Mouse (Mus musculus) retina, postnatal 1 day (tissue): ENCODE data around the gene Gm8914.
"Not testable (repeated sequence)": the region's sequence is repeated elsewhere in the genome, so short reads cannot be mapped to it uniquely, and the experiment has no call there.

ENCODE experiments used
- DNase-seq: peaks from one replicate; pipeline ENCODE4 v3.0.0-alpha.2; 2012

Gm8914 gene

DNA sequence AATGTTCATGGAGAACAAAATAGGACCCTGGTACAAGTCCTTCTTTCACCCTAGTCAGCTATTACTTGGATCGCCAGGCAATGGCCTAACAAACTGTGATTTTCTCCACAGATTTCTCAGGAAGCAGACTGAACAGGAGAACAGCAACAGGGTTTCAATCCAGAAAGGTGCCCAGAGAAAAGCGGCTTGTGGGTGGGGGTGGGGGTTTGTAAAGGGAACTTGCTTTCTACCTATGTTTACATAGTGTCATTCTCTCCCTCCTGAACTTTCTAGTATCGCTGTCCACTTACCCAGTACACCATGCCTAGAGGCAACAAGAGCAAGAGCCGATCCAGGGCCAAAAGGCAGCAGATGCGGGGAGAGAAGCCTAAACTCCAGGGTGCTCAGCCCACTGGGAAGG is at the start of gene Gm8914:
Gene Gm8914 (plus strand): TSS at position 301 of the 400 bp plus-strand sequence.
- DNase-seq = not testable (repeated sequence)
